Mouse (Mus musculus) gastrocnemius, postnatal 36 days (tissue): ENCODE measurements around the gene Myl7. TPM values are rescaled to one million over a fixed set of nuclear protein-coding genes. Genes with fewer than 3 reads are reported as not detected.
"Not testable (repeated sequence)": the region's sequence is repeated elsewhere in the genome, so short reads cannot be mapped to it uniquely, and the experiment has no call there.

Experiments
- DNase-seq, 2 experiments: peaks; one replicate each; pipeline ENCODE4 v3.0.0; 2022
- intact Hi-C: fragments of 180-260 bp; cut with DNase I; formaldehyde crosslinking; loops from one replicate; pipeline ENCODE4 v1.15.1; 2025
- long read RNA-seq, 2 experiments: library from polyadenylated mRNA; stranded (forward); transcript quantifications; one replicate each; pipeline ENCODE4 v2.0.0; 2021
- total RNA-seq, 2 experiments: library from RNA; stranded (reverse); gene quantifications; 2 replicates each; pipeline ENCODE4 v1.2.3; 2021

The Myl7 gene
- not detected for total RNA-seq
- long read RNA-seq, experiment 1: 0 reads
- long read RNA-seq, experiment 2: 0 reads

DNA sequence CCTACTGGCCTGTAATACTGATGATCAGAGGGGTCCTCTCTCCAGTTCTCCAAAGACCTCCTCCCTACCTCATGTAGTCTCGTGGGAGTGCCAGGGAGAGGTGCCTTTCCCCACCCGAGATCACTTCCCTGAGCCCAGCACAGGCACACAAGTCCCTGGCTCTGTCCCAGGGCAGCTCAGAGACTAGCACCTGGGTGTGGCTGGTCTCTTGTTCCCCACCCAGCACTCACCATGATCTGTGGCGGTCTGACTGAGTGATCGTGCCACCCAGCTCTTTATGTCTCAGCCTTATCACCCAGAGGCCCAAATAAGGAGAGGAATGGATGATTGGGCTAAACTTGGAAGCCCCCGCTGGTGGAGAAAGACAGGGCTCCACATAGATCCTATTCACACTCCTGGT lies at the start of gene Myl7:
Gene Myl7, minus strand, starts transcription at position 252 of the 400 bp plus-strand sequence.
- intact Hi-C loops: loop anchor here (10.0 kb wide), 1 partner anchor 414 kb away; no protein-coding TSS in a partner anchor
- DNase-seq: no peak

GRCm38 (mm10) chr11:5947796-5948195 lies 49.2 kb upstream of the Myl7 start:
- DNase-seq: no peak
- intact Hi-C loops: no loop called here

GRCm38 (mm10) chr11:5945096-5945495 lies 46.5 kb upstream of the Myl7 start:
- intact Hi-C loops: no loop called here
- no peak for DNase-seq

- DNase-seq: no peak
- intact Hi-C loops: no loop called here
These were observed 44.4 kb upstream of the Myl7 start for GRCm38 (mm10) chr11:5942966-5943365.

GRCm38 (mm10) chr11:5934531-5934930 lies 35.9 kb upstream of the Myl7 start:
- DNase-seq, intact Hi-C loops: not testable (repeated sequence)

- intact Hi-C loops, DNase-seq: not testable (repeated sequence)
These were observed 33.4 kb upstream of the Myl7 start for GRCm38 (mm10) chr11:5931947-5932346.

- DNase-seq: no peak
These were observed 32.0 kb upstream of the Myl7 start for GRCm38 (mm10) chr11:5930578-5930977.

DNA sequence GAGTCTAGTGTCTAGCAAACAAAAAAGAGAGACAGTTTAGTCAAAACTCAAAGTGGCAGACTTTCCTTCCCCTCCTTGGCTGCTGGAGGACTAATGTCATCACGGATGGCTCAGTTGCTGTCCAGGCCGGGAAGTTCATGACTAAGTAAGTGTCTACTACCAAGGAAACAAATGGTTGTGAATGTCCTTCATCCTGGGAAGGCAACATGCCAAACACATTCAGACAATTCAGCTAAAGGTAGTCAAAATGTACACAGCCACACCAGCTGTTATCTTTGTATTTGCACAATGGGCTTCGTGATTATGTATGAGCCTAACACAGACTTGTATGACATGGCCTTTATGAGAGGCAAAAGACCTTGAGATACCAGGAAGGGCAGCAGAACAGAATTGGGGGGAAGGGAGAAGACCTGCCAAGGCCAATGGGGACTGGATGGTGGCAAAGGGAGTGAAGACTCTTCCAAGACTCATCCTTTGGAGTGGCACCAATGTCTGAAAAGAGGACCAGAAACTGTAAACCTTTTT lies 28.2 kb upstream of the Myl7 start:
- DNase-seq: no peak
- intact Hi-C loops: no loop called here

More at GRCm38 (mm10) chr11:5930578-5930977, 32.0 kb upstream of the Myl7 start:
- intact Hi-C loops: no loop called here

GRCm38 (mm10) chr11:5924699-5925098 lies 26.1 kb upstream of the Myl7 start:
- intact Hi-C loops: no loop called here
- no peak for DNase-seq

DNA sequence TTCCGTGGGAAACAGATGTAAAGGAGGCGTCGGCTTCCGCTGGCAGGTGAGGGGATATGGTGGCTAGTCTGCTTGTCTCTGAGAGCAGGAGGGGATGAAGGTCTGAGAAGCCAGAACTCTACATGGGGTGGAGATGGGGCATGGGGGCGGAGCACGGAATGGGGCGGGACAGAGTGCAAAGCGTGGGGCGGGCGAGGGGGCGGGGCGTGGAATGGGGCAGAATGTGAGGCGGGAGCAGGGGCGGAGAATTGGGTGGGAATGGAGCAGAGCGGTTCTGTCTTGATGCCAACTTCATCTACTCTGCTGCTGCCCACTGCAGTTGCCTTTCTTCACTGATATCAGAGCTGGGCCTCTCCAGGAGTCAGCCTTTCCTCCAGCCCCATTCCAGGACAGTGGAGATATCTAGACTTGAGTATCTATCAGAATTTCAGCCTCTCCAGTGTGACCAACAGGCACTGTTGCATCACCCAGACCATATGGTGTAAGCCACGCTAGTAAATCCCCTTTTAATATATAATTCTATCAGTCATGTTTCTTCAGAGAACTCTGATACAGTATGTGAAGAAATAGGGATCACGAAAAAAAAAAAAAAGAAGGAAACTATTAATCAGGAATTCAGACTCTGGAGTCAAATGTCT lies 21.9 kb upstream of the Myl7 start:
- intact Hi-C loops: no loop called here
- DNase-seq: no peak

- DNase-seq: no peak
- intact Hi-C loops: loop anchor here (5.0 kb wide), 2 partner anchors 33 to 257 kb away; partner anchors contain the start of gene Gck
These were observed 21.0 kb upstream of the Myl7 start for GRCm38 (mm10) chr11:5919606-5920005.

DNA sequence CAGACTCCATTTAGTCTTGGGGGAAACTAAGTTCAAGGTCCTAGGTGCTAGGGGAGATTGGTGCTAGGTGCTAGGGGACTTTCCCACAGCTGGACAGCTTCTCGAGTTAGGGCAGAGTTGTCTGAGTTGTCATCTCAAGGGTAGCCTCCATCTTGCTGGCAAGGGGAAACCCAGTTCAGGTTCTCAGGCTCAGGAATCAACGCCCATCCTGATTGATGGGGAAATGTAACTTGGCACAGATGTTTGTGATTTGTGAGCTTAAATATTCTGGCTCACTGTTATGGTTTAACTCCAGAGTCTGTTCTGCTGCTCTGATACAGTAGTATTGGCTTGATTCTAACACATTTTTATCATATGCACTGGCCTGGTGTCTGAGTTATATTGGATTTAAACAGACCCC lies 19.5 kb upstream of the Myl7 start:
- intact Hi-C loops: loop anchor here (5.0 kb wide), 2 partner anchors 34 to 256 kb away; partner anchors contain the start of gene Gck

GRCm38 (mm10) chr11:5916178-5916548 lies 17.6 kb upstream of the Myl7 start:
- intact Hi-C loops: loop anchor here (5.0 kb wide), 2 partner anchors 36 to 254 kb away; partner anchors contain the start of gene Gck
- no peak for DNase-seq

More for the DNA sequence above, 19.5 kb upstream of the Myl7 start:
- no peak for DNase-seq

GRCm38 (mm10) chr11:5915429-5916177 lies 17.0 kb upstream of the Myl7 start:
- DNase-seq: peak in 1 of 2 experiments; percentile 36
- intact Hi-C loops: loop anchor here (5.0 kb wide), 2 partner anchors 37 to 253 kb away; partner anchors contain the start of gene Gck

- intact Hi-C loops: loop anchor here (5.0 kb wide), 2 partner anchors 37 to 253 kb away; partner anchors contain the start of gene Gck
- no peak for DNase-seq
These were observed 16.4 kb upstream of the Myl7 start for GRCm38 (mm10) chr11:5914940-5915339.

DNA sequence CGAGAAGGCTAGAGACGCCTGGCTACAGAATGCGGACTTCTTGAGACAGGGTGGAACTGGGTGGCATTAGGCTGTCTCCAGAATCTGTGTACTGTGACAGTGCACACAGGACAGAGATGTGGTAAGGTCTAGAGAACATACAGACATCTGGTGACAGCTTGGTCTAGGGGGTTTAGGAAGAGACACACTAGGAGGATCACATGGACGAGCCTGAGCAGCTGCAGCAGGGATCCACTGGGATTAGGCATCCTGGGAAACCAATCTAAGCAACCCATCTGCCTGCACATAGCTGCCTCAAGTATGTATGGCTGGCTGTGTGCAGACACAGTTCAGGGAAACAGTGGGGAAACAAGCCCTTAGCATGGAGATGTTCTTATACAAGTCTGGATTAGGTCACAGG lies 15.4 kb upstream of the Myl7 start:
- intact Hi-C loops: no loop called here
- DNase-seq: no peak

DNA sequence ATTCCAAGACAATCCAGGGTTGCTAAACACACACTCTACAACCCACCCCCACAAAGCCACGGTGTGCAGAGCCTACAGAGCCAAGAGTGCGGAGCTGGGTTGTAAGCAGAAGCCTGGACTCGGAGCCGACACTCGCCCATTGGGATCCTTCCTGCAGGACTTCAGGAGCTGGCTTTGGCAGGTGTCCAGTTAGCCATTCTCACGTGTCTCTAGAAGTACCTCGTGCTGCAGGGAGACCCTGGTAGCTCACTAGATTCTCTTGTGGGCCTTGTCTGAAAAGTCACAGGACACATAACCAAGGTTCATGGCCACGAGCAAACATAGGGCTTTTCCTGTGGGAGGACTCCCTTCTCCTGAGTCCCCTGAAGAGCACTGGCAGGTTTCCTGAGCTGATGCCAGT lies 14.7 kb upstream of the Myl7 start:
- intact Hi-C loops: no loop called here
- DNase-seq: no peak

DNA sequence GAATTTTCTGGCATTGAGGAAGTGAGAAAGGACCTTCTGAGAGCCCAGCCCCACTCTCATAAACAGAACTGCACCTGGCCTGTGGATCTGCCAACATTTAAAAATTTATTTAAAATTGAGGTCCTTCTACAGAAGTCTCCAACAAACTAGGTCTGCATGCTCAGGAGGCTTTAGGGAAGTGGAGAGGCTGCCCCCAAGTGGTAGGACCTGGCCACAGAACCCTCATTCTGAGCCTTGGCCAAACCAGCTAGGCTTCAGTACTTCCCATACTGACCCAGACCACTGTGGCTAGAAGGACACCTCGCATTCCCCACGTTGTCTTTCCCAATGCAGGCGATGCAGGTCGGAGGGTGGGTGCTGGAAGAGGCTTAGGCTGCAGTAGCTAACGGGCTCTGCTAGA lies 14.1 kb upstream of the Myl7 start:
- DNase-seq: peak; percentile 46 to 54
- intact Hi-C loops: no loop called here

DNA sequence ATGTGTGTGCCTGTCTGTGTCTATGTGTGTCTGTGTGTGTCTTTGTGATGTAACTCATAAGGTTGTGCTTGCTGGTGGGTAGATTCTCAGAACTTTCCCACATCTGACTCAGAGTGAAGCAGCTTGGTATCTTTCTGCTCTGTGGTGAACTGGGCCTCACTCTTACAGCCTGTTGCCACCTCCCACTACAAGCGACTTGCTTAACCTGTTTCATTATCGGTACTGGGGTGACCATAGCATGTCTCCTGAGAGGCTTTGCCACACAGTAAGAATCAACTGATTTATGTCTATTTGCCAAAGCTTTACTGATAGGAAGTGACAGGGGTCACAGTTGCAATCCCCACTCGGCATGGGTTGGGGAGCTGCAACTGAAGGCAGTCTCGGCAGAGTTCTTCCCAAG lies 10.1 kb upstream of the Myl7 start:
- no peak for DNase-seq
- intact Hi-C loops: no loop called here

- no peak for DNase-seq
- intact Hi-C loops: no loop called here
These were observed 8.5 kb upstream of the Myl7 start for GRCm38 (mm10) chr11:5907096-5907495.

- DNase-seq: peak in 1 of 2 experiments; percentile 10
- intact Hi-C loops: no loop called here
These were observed 7.4 kb upstream of the Myl7 start for GRCm38 (mm10) chr11:5905778-5906518.
